Mouse (Mus musculus) stomach, embryonic 14.5 days (tissue): ENCODE data around the gene Mettl16. TPM values are rescaled to one million over a fixed set of nuclear protein-coding genes. Genes with fewer than 3 reads are reported as not detected.

Experiments used
- ATAC-seq: fragments of 200-750 bp; cut with Nextera tagmentation; 2 replicates; pipeline ENCODE4 v1.8.0; 2017; ENCODE audit warnings: low read depth, moderate TSS enrichment; ENCODE audit not compliant: insufficient number of reproducible peaks, insufficient read depth, low FRiP score
- H3K27ac ChIP-seq: fragments of 300-500 bp; sonication (generic); 2 replicates; pipeline ENCODE4 v1.5.1; 2014; ENCODE audit warnings: mild to moderate bottlenecking, low read length, moderate library complexity, mixed read lengths
- H3K27me3 ChIP-seq: fragments of 300-500 bp; sonication (generic); 2 replicates; pipeline ENCODE4 v1.6.1; 2014; ENCODE audit warnings: low read length, control low read depth, mixed read lengths; ENCODE audit not compliant: control insufficient read depth, insufficient read depth
- H3K36me3 ChIP-seq: fragments of 300-500 bp; sonication (generic); 2 replicates; pipeline ENCODE4 v1.6.1; 2014; ENCODE audit warnings: mild to moderate bottlenecking, control low read depth, low read length, moderate library complexity, mixed read lengths; ENCODE audit not compliant: control insufficient read depth, insufficient read depth
- H3K4me1 ChIP-seq: fragments of 300-500 bp; sonication (generic); 2 replicates; pipeline ENCODE4 v1.6.1; 2014; ENCODE audit warnings: low read length, control low read depth, mixed read lengths; ENCODE audit not compliant: control insufficient read depth, insufficient read depth
- H3K4me2 ChIP-seq: fragments of 300-500 bp; sonication (generic); replicated peaks from 2 replicates; pipeline ENCODE4 v1.6.1; 2014; ENCODE audit warnings: low read depth, low read length, control low read depth
- H3K4me3 ChIP-seq: fragments of 300-500 bp; sonication (generic); 2 replicates; pipeline ENCODE4 v1.5.1; 2014; ENCODE audit warnings: low read depth, low read length, control low read depth
- H3K9ac ChIP-seq: fragments of 300-500 bp; sonication (generic); replicated peaks from 2 replicates; pipeline ENCODE4 v1.6.1; 2014; ENCODE audit warnings: low read depth, mild to moderate bottlenecking, control low read depth, low read length, moderate library complexity, mixed read lengths
- H3K9me3 ChIP-seq: fragments of 300-500 bp; sonication (generic); 2 replicates; pipeline ENCODE4 v1.6.1; 2016; ENCODE audit warnings: low read depth, low read length, control low read depth; ENCODE audit not compliant: control insufficient read depth
- WGBS: fragments of 180-500 bp; shearing (Covaris S2); extraction: QIAGEN DNeasy Blood & Tissue Kit; methylation state at CpG from one replicate; pipeline ENCODE4 v1.1.7; 2014; 5-methylcytosine and 5-hydroxymethylcytosine counted together
- polyA plus RNA-seq: library from polyadenylated mRNA; unstranded; fragments of >200 nt; fragmentation: Nextera tagmentation; extraction: Ambion mirVana; gene quantifications from 2 replicates; pipeline ENCODE4 v1.2.1, GENCODE M21; 2014

Gene Mettl16
- polyA plus RNA-seq, 1 experiment from 2014 or later: 33.5 TPM

- Histone ChIP-seq H3K9ac (no peak overlapping the region), H3K4me1 (peaks cover 7% of the 10 kb centered on the region; the same call in 1 of the 2 replicates), H3K36me3 (peaks cover 3% of the 10 kb centered on the region), H3K4me2 (no peak overlapping the region), H3K9me3 (peaks cover 3% of the 10 kb centered on the region; the same call in 1 of the 2 replicates), H3K4me3 (no peak overlapping the region), H3K27ac (no peak overlapping the region), H3K27me3 (no peaks in the 10 kb centered on the region)
- ATAC-seq: no peak
- 87% methylated on average over 9 of the region's 9 CpGs for WGBS
These were observed 70.7 kb downstream of the Mettl16 start for GRCm38 (mm10) chr11:74841366-74841765.

- Histone ChIP-seq H3K27ac (no peak overlapping the region), H3K9me3 (peaks cover 3% of the 10 kb centered on the region; the same call in 1 of the 2 replicates), H3K4me2 (no peak overlapping the region), H3K36me3 (peaks cover 3% of the 10 kb centered on the region), H3K9ac (no peak overlapping the region), H3K4me3 (no peak overlapping the region), H3K27me3 (no peaks in the 10 kb centered on the region), H3K4me1 (peaks cover 6% of the 10 kb centered on the region; the same call in 1 of the 2 replicates)
- no peak for ATAC-seq
- 83% methylated on average over 13 of the region's 13 CpGs for WGBS
These were observed 71.4 kb downstream of the Mettl16 start for GRCm38 (mm10) chr11:74842045-74842444.

- Histone ChIP-seq H3K36me3 (peaks cover 3% of the 10 kb centered on the region), H3K9me3 (peaks cover 3% of the 10 kb centered on the region; the same call in 1 of the 2 replicates), H3K4me2 (no peak overlapping the region), H3K4me1 (0 out of 2 replicates have a peak, but pooled peaks cover 3% of the 10 kb centered on the region), H3K27me3 (no peaks in the 10 kb centered on the region), H3K27ac (no peak overlapping the region), H3K9ac (no peak overlapping the region), H3K4me3 (no peak overlapping the region)
- WGBS: 89% methylated on average over 22 of the region's 22 CpGs
- ATAC-seq: no peak
These were observed 72.2 kb downstream of the Mettl16 start for GRCm38 (mm10) chr11:74842656-74843434.

- H3K4me2 ChIP-seq: no peak overlapping the region
- H3K9me3 ChIP-seq: peaks cover 3% of the 10 kb centered on the region; the same call in 1 of the 2 replicates
- 82% methylated on average over 2 of the region's 2 CpGs for whole genome bisulfite sequencing
- ATAC-seq: no peak
- H3K36me3 ChIP-seq: peaks cover 3% of the 10 kb centered on the region
- H3K9ac ChIP-seq: no peak overlapping the region
- no peaks in the 10 kb centered on the region for H3K27me3 ChIP-seq
- H3K27ac ChIP-seq: no peak overlapping the region
- 0 out of 2 replicates have a peak, but pooled peaks cover 3% of the 10 kb centered on the region for H3K4me1 ChIP-seq
- no peak overlapping the region for H3K4me3 ChIP-seq
These were observed 72.7 kb downstream of the Mettl16 start for GRCm38 (mm10) chr11:74843435-74843714.

- ATAC-seq: no peak; the same call in 1 of the 2 replicates
- Histone ChIP-seq H3K4me2 (no peak overlapping the region), H3K4me1 (0 out of 2 replicates have a peak, but pooled peaks cover 3% of the 10 kb centered on the region), H3K9me3 (peaks cover 3% of the 10 kb centered on the region; the same call in 1 of the 2 replicates), H3K9ac (no peak overlapping the region), H3K4me3 (no peak overlapping the region), H3K36me3 (peaks cover 3% of the 10 kb centered on the region), H3K27ac (no peak overlapping the region), H3K27me3 (no peaks in the 10 kb centered on the region)
- 71% methylated on average over 5 of the region's 5 CpGs for WGBS
These were observed 73.1 kb downstream of the Mettl16 start for GRCm38 (mm10) chr11:74843761-74844160.

GRCm38 (mm10) chr11:74845784-74846183 lies 75.2 kb downstream of the Mettl16 start:
- H3K9ac ChIP-seq: no peak overlapping the region
- no peak overlapping the region for H3K4me3 ChIP-seq
- H3K36me3 ChIP-seq: peaks cover 3% of the 10 kb centered on the region
- H3K4me2 ChIP-seq: no peak overlapping the region
- peaks cover 3% of the 10 kb centered on the region; the same call in 1 of the 2 replicates for H3K9me3 ChIP-seq
- no peak for ATAC-seq
- WGBS: 58% methylated on average over 3 of the region's 3 CpGs
- no peaks in the 10 kb centered on the region for H3K27me3 ChIP-seq
- 0 out of 2 replicates have a peak, but pooled peaks cover 3% of the 10 kb centered on the region for H3K4me1 ChIP-seq
- H3K27ac ChIP-seq: no peak overlapping the region

DNA sequence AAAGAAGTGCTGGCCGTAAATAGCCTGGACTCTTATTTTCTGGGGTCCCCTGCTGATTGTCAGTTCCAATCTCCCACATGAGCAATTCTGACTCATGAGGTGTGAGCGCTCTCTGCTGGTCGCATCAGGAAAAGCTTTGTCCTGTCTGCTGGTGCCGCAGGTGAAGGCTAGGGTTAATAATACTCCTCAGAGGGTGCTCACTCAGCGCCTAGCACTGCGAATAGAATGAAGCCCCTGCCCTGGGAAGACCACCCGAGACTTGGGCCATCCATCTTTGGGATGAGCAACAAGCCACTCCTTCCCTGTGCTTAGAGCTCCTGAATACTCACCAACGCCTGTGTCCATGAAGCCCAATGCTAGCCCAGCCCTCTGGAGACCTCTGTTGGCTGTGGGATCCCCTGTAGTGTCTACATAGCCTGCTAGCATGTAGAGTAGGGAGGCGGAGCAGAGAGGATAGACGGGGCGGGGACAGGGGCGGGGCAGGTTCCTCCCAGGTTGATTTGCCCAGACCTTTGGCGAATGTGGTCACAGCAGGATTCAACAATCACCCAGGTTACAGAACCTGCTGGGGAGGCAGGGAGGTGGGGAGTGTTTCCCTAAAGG lies 77.4 kb downstream of the Mettl16 start:
- Histone ChIP-seq H3K9me3 (peaks cover 3% of the 10 kb centered on the region; the same call in 1 of the 2 replicates), H3K36me3 (peaks cover 3% of the 10 kb centered on the region), H3K27ac (peak overlapping the region; percentile 52; the same call in 1 of the 2 replicates), H3K9ac (no peak overlapping the region), H3K4me3 (no peak overlapping the region), H3K4me2 (no peak overlapping the region), H3K27me3 (no peaks in the 10 kb centered on the region), H3K4me1 (0 out of 2 replicates have a peak, but pooled peaks cover 1% of the 10 kb centered on the region)
- WGBS: 4% methylated on average over 13 of the region's 13 CpGs
- ATAC-seq: peak; percentile 76; the same call in 1 of the 2 replicates

DNA sequence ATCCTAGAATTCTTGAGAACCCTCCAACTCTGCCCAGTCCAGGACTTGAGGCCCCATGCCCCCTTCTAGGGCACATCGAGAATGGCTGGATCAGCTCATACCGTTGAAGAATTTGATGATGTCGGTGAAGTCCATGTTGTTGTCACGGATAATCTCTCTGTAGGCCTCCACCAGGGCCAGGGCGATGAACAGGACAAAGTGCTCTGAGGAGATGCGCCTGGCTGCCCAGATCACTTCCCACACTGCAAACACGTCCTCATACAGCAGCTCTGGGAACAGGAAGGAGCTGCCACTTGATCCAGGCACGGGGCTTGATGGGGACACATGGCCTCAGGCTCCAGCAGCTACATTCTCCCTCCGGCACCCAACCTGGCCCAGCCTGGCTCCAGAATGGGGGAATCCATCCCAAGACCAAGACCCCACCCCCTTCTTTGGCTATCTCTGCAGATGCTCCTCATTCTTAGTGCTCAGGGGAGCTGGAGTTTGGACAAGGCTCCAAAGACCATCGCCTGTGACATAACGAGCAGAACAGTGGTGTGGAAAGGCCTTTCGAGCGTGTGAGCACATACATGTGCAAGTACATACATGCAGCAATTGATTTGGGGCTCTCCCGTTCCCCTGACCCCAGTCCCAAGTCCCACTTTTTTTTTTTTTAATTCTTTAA lies 80.5 kb downstream of the Mettl16 start:
- H3K27me3 ChIP-seq: no peaks in the 10 kb centered on the region
- 85% methylated on average over 14 of the region's 14 CpGs for WGBS
- no peaks in the 10 kb centered on the region; the same call in none of the 2 replicates for H3K36me3 ChIP-seq
- no peak overlapping the region for H3K4me3 ChIP-seq
- no peak overlapping the region for H3K9ac ChIP-seq
- no peak for ATAC-seq
- no peaks in the 10 kb centered on the region for H3K9me3 ChIP-seq
- H3K4me2 ChIP-seq: no peak overlapping the region
- H3K4me1 ChIP-seq: no peaks in the 10 kb centered on the region
- no peak overlapping the region for H3K27ac ChIP-seq
